Mouse (Mus musculus) kidney, embryonic 16.5 days (tissue): ENCODE measurements around the gene Ube4b. TPM values are rescaled to one million over a fixed set of nuclear protein-coding genes. Genes with fewer than 3 reads are reported as not detected.

Experiments
- ATAC-seq: fragments of 200-750 bp; cut with Nextera tagmentation; 2 replicates; pipeline ENCODE4 v1.8.0; 2017; ENCODE audit warnings: moderate TSS enrichment; ENCODE audit not compliant: low FRiP score, low TSS enrichment
- H3K27ac ChIP-seq: fragments of 300-500 bp; sonication (generic); 2 replicates; pipeline ENCODE4 v1.5.1; 2014; ENCODE audit warnings: low read length
- H3K27me3 ChIP-seq: fragments of 300-500 bp; sonication (generic); 2 replicates; pipeline ENCODE4 v1.6.1; 2014; ENCODE audit warnings: low read length, control low read depth, mixed read lengths; ENCODE audit not compliant: insufficient read depth
- H3K36me3 ChIP-seq: fragments of 300-500 bp; sonication (generic); 2 replicates; pipeline ENCODE4 v1.6.1; 2014; ENCODE audit warnings: low read length, control low read depth, mixed read lengths; ENCODE audit not compliant: insufficient read depth
- H3K4me1 ChIP-seq: fragments of 300-500 bp; sonication (generic); 2 replicates; pipeline ENCODE4 v1.6.1; 2014; ENCODE audit warnings: low read length, control low read depth, mixed read lengths; ENCODE audit not compliant: insufficient read depth
- H3K4me2 ChIP-seq: fragments of 300-500 bp; sonication (generic); replicated peaks from 2 replicates; pipeline ENCODE4 v1.6.1; 2014; ENCODE audit warnings: low read depth, low read length
- H3K4me3 ChIP-seq: fragments of 300-500 bp; sonication (generic); 2 replicates; pipeline ENCODE4 v1.5.1; 2014; ENCODE audit warnings: mild to moderate bottlenecking, low read length
- H3K9ac ChIP-seq: fragments of 300-500 bp; sonication (generic); replicated peaks from 2 replicates; pipeline ENCODE4 v1.6.1; 2014; ENCODE audit warnings: low read length
- H3K9me3 ChIP-seq: fragments of 300-500 bp; sonication (generic); 2 replicates; pipeline ENCODE4 v1.6.1; 2016; ENCODE audit warnings: low read length, control low read depth
- WGBS: fragments of 180-500 bp; shearing (Covaris S2); extraction: QIAGEN DNeasy Blood & Tissue Kit; methylation state at CpG from one replicate; pipeline ENCODE4 v1.1.7; 2014; 5-methylcytosine and 5-hydroxymethylcytosine counted together
- polyA plus RNA-seq: library from polyadenylated mRNA; unstranded; fragments of >200 nt; fragmentation: Nextera tagmentation; extraction: Ambion mirVana; gene quantifications from 2 replicates; pipeline ENCODE4 v1.2.1, GENCODE M21; 2015

Gene Ube4b
- polyA plus RNA-seq, 1 experiment from 2014 or later = 46.8 TPM

- Histone ChIP-seq H3K4me2 (no peak overlapping the region), H3K36me3 (no peaks in the 10 kb centered on the region), H3K27me3 (no peaks in the 10 kb centered on the region), H3K9me3 (no peaks in the 10 kb centered on the region), H3K4me1 (no peaks in the 10 kb centered on the region), H3K4me3 (no peak overlapping the region), H3K27ac (no peak overlapping the region), H3K9ac (no peak overlapping the region)
- WGBS = 36% methylated on average over 5 of the region's 5 CpGs
- ATAC-seq = no peak
These were observed 109.2 kb downstream of the Ube4b start for GRCm38 (mm10) chr4:149317387-149317786.

GRCm38 (mm10) chr4:149314275-149314837 lies 112.2 kb downstream of the Ube4b start:
- Histone ChIP-seq H3K4me1 (no peaks in the 10 kb centered on the region), H3K27me3 (no peaks in the 10 kb centered on the region), H3K9ac (no peak overlapping the region), H3K4me3 (no peak overlapping the region), H3K36me3 (no peaks in the 10 kb centered on the region), H3K9me3 (no peaks in the 10 kb centered on the region), H3K27ac (no peak overlapping the region), H3K4me2 (no peak overlapping the region)
- WGBS = 88% methylated on average over 11 of the region's 11 CpGs
- no peak for ATAC-seq

GRCm38 (mm10) chr4:149313558-149314253 lies 112.8 kb downstream of the Ube4b start:
- Histone ChIP-seq H3K4me3 (no peak overlapping the region), H3K9me3 (no peaks in the 10 kb centered on the region), H3K4me1 (peaks cover under 1% of the 10 kb centered on the region; the same call in 1 of the 2 replicates), H3K36me3 (no peaks in the 10 kb centered on the region), H3K27ac (no peak overlapping the region), H3K9ac (no peak overlapping the region), H3K27me3 (no peaks in the 10 kb centered on the region), H3K4me2 (no peak overlapping the region)
- ATAC-seq = no peak
- WGBS = 77% methylated on average over 12 of the region's 12 CpGs

GRCm38 (mm10) chr4:149311996-149312395 lies 114.6 kb downstream of the Ube4b start:
- Histone ChIP-seq H3K4me2 (no peak overlapping the region), H3K9me3 (no peaks in the 10 kb centered on the region), H3K27me3 (no peaks in the 10 kb centered on the region), H3K4me3 (no peak overlapping the region), H3K4me1 (peaks cover 6% of the 10 kb centered on the region), H3K36me3 (no peaks in the 10 kb centered on the region), H3K9ac (no peak overlapping the region), H3K27ac (no peak overlapping the region)
- 82% methylated on average over 5 of the region's 5 CpGs for whole genome bisulfite sequencing
- no peak for ATAC-seq

- H3K4me3 ChIP-seq = peak overlapping the region; percentile 94
- H3K9ac ChIP-seq = peak overlapping the region; percentile 77
- no peak for ATAC-seq
- no peaks in the 10 kb centered on the region for H3K27me3 ChIP-seq
- WGBS = 56% methylated on average over 3 of the region's 3 CpGs
- no peaks in the 10 kb centered on the region for H3K36me3 ChIP-seq
- peaks cover 15% of the 10 kb centered on the region for H3K4me1 ChIP-seq
- no peaks in the 10 kb centered on the region for H3K9me3 ChIP-seq
- H3K4me2 ChIP-seq = peak overlapping the region; percentile 71
- peak overlapping the region; percentile 92 for H3K27ac ChIP-seq
These were observed 118.1 kb downstream of the Ube4b start for GRCm38 (mm10) chr4:149308491-149308820.

GRCm38 (mm10) chr4:149307596-149308490 lies 118.7 kb downstream of the Ube4b start, which contains the start of gene Kif1b:
Kif1b (minus strand) TSS chr4:149307693.
- ATAC-seq = peak; percentile 99
- Histone ChIP-seq H3K4me3 (peak within 1 kb of the TSS; percentile 94), H3K9me3 (no peaks in the 10 kb centered on the region), H3K4me2 (peak within 1 kb of the TSS; percentile 78), H3K27ac (peak within 1 kb of the TSS; percentile 92), H3K36me3 (no peaks in the 10 kb centered on the region), H3K9ac (peak within 1 kb of the TSS; percentile 95), H3K4me1 (peaks cover 15% of the 10 kb centered on the region), H3K27me3 (no peaks in the 10 kb centered on the region)
- WGBS = under 1% methylated on average over 79 of the region's 79 CpGs

- H3K27ac ChIP-seq = peak overlapping the region; percentile 91
- no peaks in the 10 kb centered on the region for H3K27me3 ChIP-seq
- H3K4me2 ChIP-seq = peak overlapping the region; percentile 78
- WGBS = under 1% methylated on average over 55 of the region's 83 CpGs
- H3K4me3 ChIP-seq = peak overlapping the region; percentile 94
- ATAC-seq = peak; percentile 77
- no peaks in the 10 kb centered on the region for H3K36me3 ChIP-seq
- no peaks in the 10 kb centered on the region for H3K9me3 ChIP-seq
- H3K9ac ChIP-seq = peak overlapping the region; percentile 95
- H3K4me1 ChIP-seq = peaks cover 15% of the 10 kb centered on the region
These were observed 119.6 kb downstream of the Ube4b start for GRCm38 (mm10) chr4:149306712-149307595.

- Histone ChIP-seq H3K9ac (peak overlapping the region; percentile 95), H3K27me3 (no peaks in the 10 kb centered on the region), H3K4me1 (peaks cover 15% of the 10 kb centered on the region), H3K4me2 (peak overlapping the region; percentile 78), H3K4me3 (peak overlapping the region; percentile 94), H3K36me3 (no peaks in the 10 kb centered on the region), H3K27ac (peak overlapping the region; percentile 91), H3K9me3 (no peaks in the 10 kb centered on the region)
- 40% methylated on average over 14 of the region's 14 CpGs for WGBS
- no peak for ATAC-seq
These were observed 120.5 kb downstream of the Ube4b start for GRCm38 (mm10) chr4:149305761-149306711.
